Mouse (Mus musculus) cerebellum, postnatal 10 days (tissue): ENCODE measurements at regions not wholly inside any gene's neighbourhood (a gene's known extent, or its start where the extent isn't known, plus 50 kb on each side); places are given as distances from the start of the nearest gene placed in this dataset.
"Not testable (repeated sequence)": the region's sequence is repeated elsewhere in the genome, so short reads cannot be mapped to it uniquely, and the experiment has no call there.

ENCODE experiments used
- DNase-seq, 2 experiments: peaks; one replicate each; pipeline ENCODE4 v3.0.0; 2021; ENCODE audit warnings: mixed read lengths in 2 of 2

DNA sequence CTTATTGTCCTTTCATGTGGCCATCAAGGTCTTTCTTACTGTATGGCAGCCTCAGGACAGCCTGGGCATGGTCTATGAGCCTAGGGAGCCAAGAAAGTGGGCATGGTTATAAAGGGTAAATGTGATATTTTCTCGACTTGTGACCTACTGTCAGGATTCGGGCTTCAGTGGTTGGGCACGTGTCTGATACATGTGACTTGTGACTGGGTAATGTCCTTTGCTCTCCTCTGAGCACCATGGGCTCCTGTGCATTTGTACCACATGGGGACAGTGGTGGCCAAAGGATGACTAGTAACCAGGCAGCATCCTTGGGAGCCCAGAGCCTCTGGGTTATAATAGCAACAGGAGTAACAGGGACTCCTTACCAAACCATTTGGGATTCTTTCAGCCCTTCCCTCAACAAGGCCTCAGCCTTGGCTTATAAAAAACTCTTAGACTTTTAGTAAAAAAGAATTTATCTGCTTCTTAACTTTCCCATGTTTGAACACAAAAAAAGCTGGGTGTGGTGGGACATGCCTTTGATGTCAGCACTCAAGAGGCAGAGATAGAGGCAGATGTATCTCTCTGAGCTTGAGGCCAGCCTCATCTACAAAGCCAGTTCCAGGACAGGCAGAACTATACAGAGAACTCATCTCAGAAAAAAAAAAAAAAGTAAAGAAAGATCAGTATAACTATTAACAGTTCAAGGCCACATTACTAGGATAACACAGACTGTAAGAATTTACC is 56.7 kb upstream of the Klf13 start:
- no peak for DNase-seq

DNA sequence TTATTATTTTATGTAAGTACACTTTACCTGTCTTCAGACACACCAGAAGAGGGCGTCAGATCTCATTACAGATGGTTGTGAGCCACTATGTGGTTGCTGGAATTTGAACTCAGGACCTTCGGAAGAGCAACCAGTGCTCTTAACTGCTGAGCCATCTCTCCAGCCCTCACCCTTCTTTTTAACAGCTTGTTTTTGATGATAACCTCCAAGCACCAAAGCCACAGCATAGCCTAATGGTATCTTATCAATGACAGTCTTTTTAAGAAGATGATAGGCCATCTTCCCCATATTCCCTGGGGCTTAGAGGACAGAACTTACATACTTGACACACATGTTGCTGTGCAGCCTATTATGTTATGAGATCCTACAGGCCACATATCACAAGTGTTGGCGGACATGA is 56.1 kb upstream of the Klf13 start:
- not testable (repeated sequence) for DNase-seq

GRCm38 (mm10) chr7:63992155-63992554 is 53.4 kb upstream of the Klf13 start:
- peak; percentile 90 to 94 for DNase-seq

- peak; percentile 87 to 93 for DNase-seq
Observed at GRCm38 (mm10) chr7:63991085-63992010, 52.6 kb upstream of the Klf13 start.

- DNase-seq, result peak in 1 of 2 experiments; percentile 36
Observed at GRCm38 (mm10) chr7:63990312-63991028, 51.8 kb upstream of the Klf13 start.

DNA sequence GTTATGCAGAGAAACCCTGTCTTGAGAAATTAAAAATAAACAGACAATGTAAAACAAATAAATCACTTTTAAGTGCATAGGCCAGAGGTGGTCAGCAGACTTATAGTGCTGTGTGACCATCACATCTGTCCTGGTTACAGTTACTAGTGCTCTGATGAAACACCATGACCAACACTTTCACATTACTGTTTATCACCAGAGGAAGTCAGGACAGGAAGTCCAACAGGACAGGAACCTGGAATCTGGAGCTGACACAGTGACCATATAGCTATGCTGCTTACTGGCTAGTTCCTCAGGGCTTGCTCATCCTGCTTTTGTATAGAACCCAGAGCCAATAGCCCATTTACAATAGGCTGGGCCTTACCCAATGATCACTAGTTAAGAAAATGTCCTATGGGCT is 51.0 kb upstream of the Klf13 start:
- no peak for DNase-seq
